Mouse (Mus musculus) liver, embryonic 12.5 days (tissue): ENCODE measurements around the gene Zfp617. TPM values are rescaled to one million over a fixed set of nuclear protein-coding genes. Genes with fewer than 3 reads are reported as not detected.
"Not testable (repeated sequence)": the region's sequence is repeated elsewhere in the genome, so short reads cannot be mapped to it uniquely, and the experiment has no call there.

Experiments used
- ATAC-seq: fragments of 200-750 bp; cut with Nextera tagmentation; 2 replicates; pipeline ENCODE4 v1.8.0; 2017; ENCODE audit warnings: moderate number of reproducible peaks, mild to moderate bottlenecking, moderate library complexity
- H3K27ac ChIP-seq: fragments of 300-500 bp; sonication (generic); 2 replicates; pipeline ENCODE4 v1.5.1; 2016; ENCODE audit warnings: mild to moderate bottlenecking
- H3K27me3 ChIP-seq: fragments of 300-500 bp; sonication (generic); replicated peaks from 2 replicates; pipeline ENCODE4 v1.6.1; 2016; ENCODE audit warnings: mild to moderate bottlenecking, moderate library complexity
- H3K36me3 ChIP-seq: fragments of 300-500 bp; sonication (generic); 2 replicates; pipeline ENCODE4 v1.6.1; 2016; ENCODE audit warnings: mild to moderate bottlenecking, moderate library complexity
- H3K4me1 ChIP-seq: fragments of 300-500 bp; sonication (generic); 2 replicates; pipeline ENCODE4 v1.6.1; 2016
- H3K4me2 ChIP-seq: fragments of 300-500 bp; sonication (generic); 2 replicates; pipeline ENCODE4 v1.6.1; 2016; ENCODE audit warnings: mild to moderate bottlenecking, moderate library complexity
- H3K4me3 ChIP-seq: fragments of 300-500 bp; sonication (generic); 2 replicates; pipeline ENCODE4 v1.5.1; 2016; ENCODE audit warnings: mild to moderate bottlenecking, moderate library complexity
- H3K9ac ChIP-seq: fragments of 300-500 bp; sonication (generic); 2 replicates; pipeline ENCODE4 v1.6.1; 2016; ENCODE audit warnings: mild to moderate bottlenecking, moderate library complexity
- H3K9me3 ChIP-seq: fragments of 300-500 bp; sonication (generic); replicated peaks from 2 replicates; pipeline ENCODE4 v1.6.1; 2016; ENCODE audit warnings: mild to moderate bottlenecking, moderate library complexity
- WGBS: fragments of 180-500 bp; shearing (Covaris S2); methylation state at CpG from one replicate; pipeline ENCODE4 v1.1.7; 2016; ENCODE audit not compliant: insufficient replicate concordance; 5-methylcytosine and 5-hydroxymethylcytosine counted together
- polyA plus RNA-seq: library from polyadenylated mRNA; unstranded; fragments of >200 nt; fragmentation: Nextera tagmentation; extraction: Ambion mirVana; gene quantifications from 2 replicates; pipeline ENCODE4 v1.2.1, GENCODE M21; 2016

Zfp617 gene
- 12.4 and 13.1 TPM in 2 replicates for polyA plus RNA-seq

DNA sequence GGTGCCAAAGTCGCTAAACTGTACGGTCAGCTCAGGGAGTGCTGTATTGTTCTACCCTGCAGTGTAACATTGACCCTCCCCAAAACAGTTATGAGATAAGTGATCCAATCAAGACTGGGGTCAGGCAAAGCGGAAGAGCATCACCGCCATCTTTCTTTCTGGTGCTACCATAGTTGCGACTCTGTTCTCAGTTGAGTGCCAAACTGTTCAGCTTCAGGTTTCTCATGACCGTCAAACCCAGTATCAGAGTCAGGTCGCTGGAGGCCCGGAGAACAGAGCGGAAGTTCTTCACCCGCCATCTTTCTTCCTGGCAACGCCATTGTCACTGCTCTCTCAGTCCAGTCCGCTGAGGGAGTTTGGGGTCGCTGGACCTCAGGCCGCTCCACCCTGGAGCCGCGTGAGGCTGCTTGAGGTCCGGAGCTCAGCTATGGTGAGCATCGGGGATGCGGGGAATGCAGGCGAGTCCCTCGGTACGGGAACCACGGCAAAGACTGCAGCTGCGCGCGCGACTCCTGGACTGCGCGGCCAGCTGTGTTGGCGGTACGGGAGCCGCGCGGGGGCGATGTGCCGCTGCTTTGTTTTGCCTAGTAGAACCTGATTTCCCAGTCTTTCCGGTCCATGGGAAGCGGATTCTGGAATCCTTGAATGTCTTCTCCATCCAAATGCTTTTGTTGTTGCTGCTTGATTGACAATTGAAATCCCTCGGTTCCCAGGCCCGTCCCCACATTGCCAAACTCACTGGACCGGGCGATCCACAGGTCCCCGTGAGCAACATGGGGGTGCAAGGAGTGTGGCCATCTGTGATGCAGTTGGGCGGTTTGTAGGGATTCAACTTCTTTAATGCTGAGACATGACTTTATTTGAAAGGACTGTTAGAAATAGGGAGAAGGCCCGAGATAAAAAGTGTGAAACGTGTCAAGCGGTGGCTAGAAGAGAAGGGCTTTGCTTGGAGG, at the start of gene Zfp617, which contains the start of gene Zfp882:
Gene Zfp617 (plus strand): TSS at position 327 of the 953 bp plus-strand sequence.
Gene Zfp882 (plus strand): TSS at position 300 of the 953 bp plus-strand sequence.
- Histone ChIP-seq H3K9ac (peak within 1 kb of the TSS; percentile 80), H3K4me3 (peak within 1 kb of the TSS; percentile 75), H3K27ac (peak within 1 kb of the TSS; percentile 78), H3K27me3 (no peaks in the 10 kb centered on the region), H3K36me3 (no peaks in the 10 kb centered on the region), H3K4me1 (peaks cover 13% of the 10 kb centered on the region; the same call in 1 of the 2 replicates), H3K4me2 (peak within 1 kb of the TSS; percentile 75), H3K9me3 (no peaks in the 10 kb centered on the region)
- 7% methylated on average over 47 of the region's 47 CpGs for WGBS
- peak; percentile 92 for ATAC-seq

DNA sequence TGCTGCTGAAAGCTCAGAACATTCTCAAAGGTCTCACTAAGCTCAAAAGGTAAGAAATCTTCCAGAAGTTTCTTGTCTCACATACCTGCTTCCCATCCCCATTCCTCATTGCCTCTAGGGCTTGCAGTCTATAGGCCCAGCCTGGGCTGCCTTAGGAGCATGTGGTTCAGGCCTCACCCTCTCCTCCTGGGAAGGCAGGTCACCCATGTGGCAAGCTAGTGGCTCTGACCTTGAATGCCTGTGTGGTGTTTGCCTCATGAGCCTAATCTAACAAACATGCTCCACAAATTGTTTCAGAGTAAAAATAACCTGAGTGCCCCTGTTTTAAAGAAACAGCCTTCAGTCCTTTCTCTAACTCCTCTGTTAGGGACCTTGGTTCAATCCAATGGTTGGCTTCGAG, 46.9 kb upstream of the Zfp617 start:
- H3K27me3 ChIP-seq, H3K9ac ChIP-seq, H3K4me3 ChIP-seq, H3K9me3 ChIP-seq, H3K36me3 ChIP-seq, ATAC-seq, H3K4me1 ChIP-seq, H3K4me2 ChIP-seq, H3K27ac ChIP-seq: not testable (repeated sequence)
- 40% methylated on average over 1 of the region's 1 CpGs for WGBS

DNA sequence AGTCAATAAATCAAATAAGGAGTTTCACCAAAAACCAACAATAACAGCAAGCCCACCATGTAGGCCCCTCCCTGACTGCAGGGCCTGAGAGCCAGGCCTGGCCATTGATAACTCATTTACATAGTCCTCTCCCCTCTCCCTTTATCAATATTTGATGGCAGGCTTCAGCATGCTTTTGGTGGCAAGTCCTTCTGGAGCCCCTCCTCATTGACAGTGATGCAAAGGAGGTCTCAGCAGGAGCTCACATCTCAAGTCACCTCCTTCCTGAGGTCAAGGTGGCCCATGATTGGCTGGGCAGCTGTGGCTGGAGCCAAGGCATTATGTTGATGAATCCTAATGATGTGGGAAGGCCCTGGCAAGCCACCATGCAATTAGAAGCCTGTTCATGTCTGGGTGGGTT, 46.4 kb upstream of the Zfp617 start:
- ATAC-seq, H3K4me3 ChIP-seq, H3K4me2 ChIP-seq, H3K9ac ChIP-seq, H3K27me3 ChIP-seq, H3K27ac ChIP-seq, H3K36me3 ChIP-seq, H3K4me1 ChIP-seq, H3K9me3 ChIP-seq: not testable (repeated sequence)

DNA sequence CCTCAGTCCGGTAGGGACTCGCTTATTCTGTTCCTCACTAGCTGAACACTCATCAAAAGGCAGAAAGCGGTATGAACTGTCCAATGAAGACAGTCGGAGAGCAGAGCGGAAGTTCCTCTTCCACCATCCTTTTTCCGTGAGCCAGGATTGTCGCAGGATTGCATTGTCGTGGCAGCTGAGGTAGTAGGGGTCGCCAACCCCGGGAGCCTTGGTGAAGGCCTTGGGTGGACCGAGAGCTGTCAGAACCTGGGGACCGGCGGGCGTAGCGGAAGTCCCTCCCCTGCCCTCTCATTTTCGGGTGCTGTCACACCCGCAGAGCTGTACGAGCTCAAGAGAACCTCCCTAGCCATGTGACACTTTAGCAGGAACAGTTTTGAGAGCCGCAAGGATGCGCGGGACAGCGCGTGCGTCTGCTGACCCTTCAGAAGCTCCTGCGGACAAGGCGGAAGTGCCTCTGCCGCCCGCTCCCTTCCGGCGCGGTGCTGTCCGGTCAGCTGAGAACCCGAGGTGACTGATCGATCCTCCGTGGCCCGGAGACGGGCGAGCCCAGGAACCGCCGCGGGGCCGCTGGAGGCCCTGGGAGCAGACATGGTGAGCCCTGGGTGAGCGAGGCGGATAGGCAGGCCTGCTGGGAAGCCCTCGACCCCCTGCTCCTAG, 26.7 kb upstream of the Zfp617 start, which contains the start of gene Zfp709:
Gene Zfp709 (plus strand): TSS at position 402 of the 657 bp plus-strand sequence.
- WGBS = 4% methylated on average over 42 of the region's 45 CpGs
- peaks cover 12% of the 10 kb centered on the region for H3K9me3 ChIP-seq
- peak within 1 kb of the TSS; percentile 15 for H3K27ac ChIP-seq

DNA sequence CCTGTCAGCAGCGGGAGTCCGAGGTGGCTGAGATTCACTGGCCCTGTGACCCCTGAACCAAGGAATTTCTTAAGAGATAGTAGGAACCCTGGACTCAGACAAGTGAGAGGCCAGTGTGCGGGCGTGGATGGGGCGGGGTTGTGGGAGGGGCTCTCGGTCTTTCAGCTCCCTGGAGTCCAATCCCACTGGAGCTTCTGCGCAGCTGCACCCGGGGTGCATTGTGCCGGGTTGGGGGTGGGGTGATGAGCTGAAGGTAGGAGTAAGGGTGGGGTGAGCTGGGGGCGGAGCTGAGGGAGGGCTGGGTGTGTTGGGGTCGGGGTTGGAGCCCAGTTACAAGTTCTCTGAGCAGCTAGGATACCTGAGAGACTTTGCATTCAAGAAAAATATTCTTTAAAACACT, 7.8 kb upstream of the Zfp617 start:
- WGBS = 47% methylated on average over 11 of the region's 11 CpGs
- H3K4me1 ChIP-seq, ATAC-seq: not testable (repeated sequence)

More for the DNA sequence above, 26.7 kb upstream of the Zfp617 start, which contains the start of gene Zfp709:
- Histone ChIP-seq H3K4me3 (peak within 1 kb of the TSS; percentile 70), H3K4me1 (no peaks in the 10 kb centered on the region), H3K9ac (peak within 1 kb of the TSS; percentile 76), H3K36me3 (peaks cover 22% of the 10 kb centered on the region), H3K27me3 (no peaks in the 10 kb centered on the region), H3K4me2 (peak within 1 kb of the TSS; percentile 90)
- ATAC-seq = peak; percentile 92

DNA sequence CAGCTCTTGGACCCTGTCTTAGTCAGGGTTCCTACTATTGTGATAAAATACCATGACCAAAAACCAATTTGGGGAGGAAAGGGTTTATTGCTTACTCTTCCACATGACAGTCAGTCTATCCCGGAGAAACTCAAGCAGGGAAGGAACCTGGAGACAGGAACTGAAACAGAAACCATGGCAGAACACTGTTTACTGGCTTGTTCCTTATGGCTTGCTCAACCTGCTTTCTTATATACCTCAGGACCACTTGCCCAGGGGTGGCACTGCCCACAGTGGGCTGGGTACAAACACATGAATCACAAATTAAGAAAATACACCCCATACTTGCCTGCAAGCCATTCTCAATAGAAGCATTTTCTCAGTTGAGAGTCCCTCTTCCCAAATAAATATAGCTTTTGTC, 5.4 kb upstream of the Zfp617 start:
- not testable (repeated sequence) for H3K4me3 ChIP-seq, H3K4me1 ChIP-seq, H3K27me3 ChIP-seq, H3K9ac ChIP-seq, H3K4me2 ChIP-seq, H3K36me3 ChIP-seq, ATAC-seq, H3K27ac ChIP-seq, H3K9me3 ChIP-seq
- WGBS = 40% methylated on average over 1 of the region's 1 CpGs

More for the DNA sequence above, 7.8 kb upstream of the Zfp617 start:
- H3K36me3 ChIP-seq, H3K9ac ChIP-seq, H3K27ac ChIP-seq, H3K9me3 ChIP-seq, H3K4me3 ChIP-seq, H3K4me2 ChIP-seq, H3K27me3 ChIP-seq: not testable (repeated sequence)

DNA sequence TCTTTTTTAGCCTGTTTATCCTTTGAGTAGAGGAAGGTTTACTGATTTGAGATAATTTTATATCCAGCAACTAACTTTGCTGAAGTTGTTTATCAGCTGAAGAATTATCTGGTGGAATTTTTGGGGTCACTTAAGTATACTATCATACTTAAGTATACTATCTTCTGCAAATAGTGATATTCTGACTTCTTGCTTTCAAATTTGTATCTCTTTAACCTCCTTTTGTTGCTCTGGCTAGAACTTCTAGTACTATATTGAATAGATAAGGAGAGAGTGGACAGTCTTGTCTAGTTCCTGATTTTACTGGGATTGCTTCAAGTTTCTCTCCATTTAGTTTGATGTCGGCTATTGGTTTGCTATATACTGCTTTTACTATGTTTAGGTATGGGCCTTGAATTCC, 1.6 kb upstream of the Zfp617 start:
- H3K27me3 ChIP-seq = no peaks in the 10 kb centered on the region
- no peak overlapping the region for H3K9ac ChIP-seq
- H3K4me1 ChIP-seq = peaks cover 13% of the 10 kb centered on the region; the same call in 1 of the 2 replicates
- no peaks in the 10 kb centered on the region for H3K9me3 ChIP-seq
- no peak overlapping the region for H3K4me2 ChIP-seq
- WGBS = 82% methylated on average over 1 of the region's 1 CpGs
- no peaks in the 10 kb centered on the region for H3K36me3 ChIP-seq
- ATAC-seq = no peak
- no peak overlapping the region for H3K4me3 ChIP-seq
- H3K27ac ChIP-seq = no peak overlapping the region

DNA sequence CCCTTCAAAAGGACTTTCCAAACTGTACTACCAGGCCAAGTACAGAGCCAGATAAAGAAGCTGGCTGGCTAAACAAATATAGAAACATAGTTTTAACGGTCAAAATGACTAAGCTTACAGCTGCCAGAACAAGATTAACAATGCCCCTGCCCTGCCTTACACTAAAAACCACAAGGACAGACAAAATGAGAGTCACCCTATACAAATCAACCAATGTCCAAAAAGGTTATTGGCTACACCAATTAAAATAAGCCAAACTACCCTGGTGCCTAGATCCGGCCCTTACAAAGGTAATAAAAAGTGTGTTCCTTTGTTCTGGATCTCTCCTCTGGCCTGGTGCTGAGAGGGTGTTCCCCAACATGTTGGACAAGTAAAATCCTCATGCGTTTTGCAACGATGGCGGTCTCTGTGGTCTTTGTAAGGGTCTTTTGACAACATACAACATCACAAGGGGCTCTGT, 607 bp upstream of the Zfp617 start:
- WGBS = 80% methylated on average over 5 of the region's 5 CpGs
- Histone ChIP-seq H3K9ac (no peak overlapping the region), H3K36me3 (no peaks in the 10 kb centered on the region), H3K9me3 (no peaks in the 10 kb centered on the region), H3K4me1 (peaks cover 13% of the 10 kb centered on the region; the same call in 1 of the 2 replicates), H3K4me3 (peak overlapping the region; percentile 75), H3K4me2 (peak overlapping the region; percentile 75), H3K27me3 (no peaks in the 10 kb centered on the region), H3K27ac (no peak overlapping the region)
- ATAC-seq = peak; percentile 8; the same call in 1 of the 2 replicates

DNA sequence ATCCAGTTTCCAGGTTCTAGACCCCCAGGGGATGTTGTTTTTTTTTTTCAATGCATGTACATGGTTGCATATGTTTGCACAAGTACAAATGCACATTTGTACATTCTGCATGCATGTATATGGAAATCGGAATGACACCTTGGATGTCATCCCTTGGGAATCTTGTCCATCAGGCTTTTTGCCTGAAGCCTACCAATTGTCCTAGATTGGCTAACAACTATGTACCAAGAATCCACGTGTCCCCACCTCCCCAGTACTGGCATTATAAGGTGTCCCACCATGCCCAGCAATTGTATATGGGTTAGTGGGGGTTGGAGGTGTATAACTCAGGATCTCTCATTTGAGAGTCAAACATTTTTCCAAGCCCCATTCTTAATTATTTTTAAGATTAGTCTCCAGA, 3.9 kb downstream of the Zfp617 start:
- 65% methylated on average over 2 of the region's 2 CpGs for WGBS
- no peak overlapping the region for H3K27ac ChIP-seq
- H3K4me2 ChIP-seq = no peak overlapping the region
- no peaks in the 10 kb centered on the region for H3K9me3 ChIP-seq
- no peak for ATAC-seq
- H3K4me1 ChIP-seq = peaks cover 13% of the 10 kb centered on the region; the same call in 1 of the 2 replicates
- H3K36me3 ChIP-seq = peaks cover 14% of the 10 kb centered on the region
- H3K27me3 ChIP-seq = no peaks in the 10 kb centered on the region
- no peak overlapping the region for H3K4me3 ChIP-seq
- H3K9ac ChIP-seq = no peak overlapping the region

DNA sequence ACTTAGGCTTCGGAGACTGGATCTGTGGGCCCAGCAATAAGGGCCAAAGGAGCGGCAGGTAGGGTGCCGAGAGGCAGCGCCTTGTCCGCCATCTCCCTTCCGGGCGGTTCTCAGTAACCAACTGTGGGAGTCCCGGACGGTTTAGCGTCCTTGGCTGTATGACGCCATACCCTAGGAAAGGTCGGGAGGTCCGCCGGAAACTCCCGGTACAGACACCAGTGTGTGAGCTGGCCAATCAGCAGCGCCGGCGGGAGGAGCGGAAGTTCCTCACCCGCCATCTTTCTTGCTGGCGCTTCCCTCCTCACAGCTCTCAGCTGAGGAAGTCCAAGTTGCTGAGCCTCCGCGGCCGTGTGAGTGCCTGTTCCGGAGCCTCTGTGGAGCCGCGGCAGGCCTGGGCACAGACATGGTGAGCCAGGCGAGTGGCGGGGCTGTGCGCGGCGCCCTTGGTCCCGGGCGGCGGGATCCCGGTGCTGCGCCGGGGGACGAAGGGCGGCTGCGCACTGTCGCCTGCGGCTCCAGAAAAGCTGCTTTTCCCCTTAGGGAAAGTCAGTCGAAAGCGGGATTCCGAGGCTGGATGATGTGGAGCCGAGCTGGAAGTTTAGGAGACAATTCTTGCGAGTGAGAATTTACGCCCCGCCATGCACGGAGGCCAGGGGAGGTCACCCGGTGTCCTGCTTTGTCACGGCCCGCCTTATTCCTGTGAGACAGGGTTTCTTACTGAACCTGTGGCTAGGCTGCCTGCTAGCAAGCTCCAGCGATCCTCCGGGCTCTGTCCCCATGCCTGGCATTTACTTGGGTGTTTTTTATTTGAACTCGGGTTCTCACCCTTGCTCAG, 14.3 kb downstream of the Zfp617 start:
- Histone ChIP-seq H3K27me3 (no peaks in the 10 kb centered on the region), H3K4me1 (peaks cover 28% of the 10 kb centered on the region), H3K4me2 (peak overlapping the region; percentile 81), H3K27ac (peak overlapping the region; percentile 95), H3K36me3 (peaks cover 19% of the 10 kb centered on the region), H3K9ac (peak overlapping the region; percentile 93), H3K9me3 (no peaks in the 10 kb centered on the region), H3K4me3 (peak overlapping the region; percentile 85)
- peak; percentile 99 for ATAC-seq
- under 1% methylated on average over 57 of the region's 57 CpGs for WGBS

DNA sequence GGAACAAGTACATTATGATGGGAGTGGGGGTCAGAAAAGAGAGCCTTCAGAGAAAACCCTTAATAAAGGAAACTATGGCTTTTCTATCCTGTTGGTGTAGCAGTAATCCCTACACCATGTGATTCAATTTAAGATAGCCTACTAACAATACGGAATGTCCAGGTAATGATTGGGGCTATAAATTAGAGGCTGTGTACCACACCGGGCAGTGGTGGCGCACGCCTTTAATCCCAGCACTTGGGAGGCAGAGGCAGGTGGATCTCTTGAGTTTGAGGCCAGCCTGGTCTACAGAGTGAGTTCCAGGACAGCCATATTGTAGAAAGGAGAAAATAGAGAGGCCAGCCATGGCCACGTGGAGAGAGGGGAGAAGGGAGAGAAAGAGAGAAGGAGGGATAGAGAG, 17.4 kb downstream of the Zfp617 start:
- ATAC-seq = no peak
- peaks cover 32% of the 10 kb centered on the region for H3K4me1 ChIP-seq
- WGBS = 91% methylated on average over 5 of the region's 5 CpGs
- H3K9ac ChIP-seq = no peak overlapping the region
- no peak overlapping the region for H3K4me2 ChIP-seq
- no peak overlapping the region for H3K4me3 ChIP-seq
- H3K27me3 ChIP-seq = no peaks in the 10 kb centered on the region
- peaks cover 45% of the 10 kb centered on the region for H3K36me3 ChIP-seq
- no peaks in the 10 kb centered on the region for H3K9me3 ChIP-seq
- no peak overlapping the region for H3K27ac ChIP-seq
